Mouse (Mus musculus) liver, embryonic 14.5 days (tissue): ENCODE measurements around the gene Hhat.

Source experiments
- CTCF ChIP-seq: IDR thresholded peaks from 2 replicates; pipeline ENCODE4 v1.5.1; 2016; ENCODE audit warnings: antibody characterized with exemption, low read depth, control low read depth
- EP300 ChIP-seq: IDR thresholded peaks from 2 replicates; pipeline ENCODE4 v1.6.1; 2016; ENCODE audit warnings: antibody characterized with exemption, low read depth

GRCm38 (mm10) chr1:192489908-192490825 lies 280.9 kb downstream of the Hhat start:
- TF ChIP-seq CTCF, result no peak
- no peak for TF ChIP-seq EP300
